Mouse (Mus musculus): ENCODE results near the gene Stau1. TPM values are rescaled to one million over a fixed set of nuclear protein-coding genes. Genes with fewer than 3 reads are reported as not detected.
A peak's percentile ranks its signal among the peaks of the same experiment; 100 is the strongest.

Gene Stau1
- polyA plus RNA-seq, 1 experiment from 2014 or later, result 34.9 TPM

- WGBS, result 86% methylated on average over 8 of the region's 8 CpGs
- H3K4me2 ChIP-seq (replicated peaks; ENCODE audit: low read depth), result no peak overlapping the region
- TF ChIP-seq CTCF (IDR thresholded peaks at IDR 0.05; ENCODE audit: low read depth) (no peak), EP300 (optimal IDR thresholded peaks at IDR 0.05) (no peak)
- no peak overlapping the region for H3K4me3 ChIP-seq (ENCODE audit: low read depth, low read length)
- no peaks in the 10 kb centered on the region for H3K9me3 ChIP-seq (ENCODE audit: control insufficient read depth, low read length)
- no peaks in the 10 kb centered on the region for H3K27me3 ChIP-seq (ENCODE audit: control insufficient read depth, insufficient read depth, low read length)
- peaks cover 17% of the 10 kb centered on the region for H3K36me3 ChIP-seq (ENCODE audit: control insufficient read depth, insufficient read depth, low read length)
- ATAC-seq (ENCODE audit: low FRiP score, low TSS enrichment) (no peak), DNase-seq (ENCODE audit: low spot score) (no peak)
- H3K27ac ChIP-seq (replicated peaks), result no peak overlapping the region
- H3K9ac ChIP-seq (ENCODE audit: low read length), result no peak overlapping the region
- no peaks in the 10 kb centered on the region for H3K4me1 ChIP-seq (replicated peaks; ENCODE audit: control insufficient read depth, insufficient read depth)
Measured at GRCm38 (mm10) chr2:166960648-166961330, 35.3 kb downstream of the Stau1 start.

- Histone ChIP-seq H3K27me3 (ENCODE audit: control insufficient read depth, insufficient read depth, low read length) (no peaks in the 10 kb centered on the region), H3K9ac (ENCODE audit: low read length) (no peak overlapping the region), H3K4me2 (replicated peaks; ENCODE audit: low read depth) (no peak overlapping the region), H3K4me3 (ENCODE audit: low read depth, low read length) (no peak overlapping the region), H3K36me3 (ENCODE audit: control insufficient read depth, insufficient read depth, low read length) (peaks cover 31% of the 10 kb centered on the region), H3K27ac (replicated peaks) (no peak overlapping the region), H3K4me1 (replicated peaks; ENCODE audit: control insufficient read depth, insufficient read depth) (no peaks in the 10 kb centered on the region), H3K9me3 (ENCODE audit: control insufficient read depth, low read length) (no peaks in the 10 kb centered on the region)
- peak; percentile 49 for DNase-seq (ENCODE audit: low spot score)
- TF ChIP-seq EP300 (optimal IDR thresholded peaks at IDR 0.05), result no peak
- TF ChIP-seq CTCF (IDR thresholded peaks at IDR 0.05; ENCODE audit: low read depth), result peak; percentile 75
- 53% methylated on average over 7 of the region's 7 CpGs for WGBS
- peak; percentile 46; the same call in 1 of the 2 replicates for ATAC-seq (ENCODE audit: low FRiP score, low TSS enrichment)
Measured at GRCm38 (mm10) chr2:166956805-166957204, 39.3 kb downstream of the Stau1 start.

GRCm38 (mm10) chr2:166952151-166952550 lies 43.9 kb downstream of the Stau1 start:
- DNase-seq (ENCODE audit: low spot score) (no peak), ATAC-seq (ENCODE audit: low FRiP score, low TSS enrichment) (no peak)
- H3K4me2 ChIP-seq (replicated peaks; ENCODE audit: low read depth), result no peak overlapping the region
- no peak overlapping the region for H3K27ac ChIP-seq (replicated peaks)
- TF ChIP-seq CTCF (IDR thresholded peaks at IDR 0.05; ENCODE audit: low read depth) (no peak), EP300 (optimal IDR thresholded peaks at IDR 0.05) (no peak)
- no peaks in the 10 kb centered on the region for H3K4me1 ChIP-seq (replicated peaks; ENCODE audit: control insufficient read depth, insufficient read depth)
- no peak overlapping the region for H3K9ac ChIP-seq (ENCODE audit: low read length)
- no peaks in the 10 kb centered on the region for H3K27me3 ChIP-seq (ENCODE audit: control insufficient read depth, insufficient read depth, low read length)
- H3K9me3 ChIP-seq (ENCODE audit: control insufficient read depth, low read length), result no peaks in the 10 kb centered on the region
- H3K36me3 ChIP-seq (ENCODE audit: control insufficient read depth, insufficient read depth, low read length), result peaks cover 47% of the 10 kb centered on the region
- 90% methylated on average over 6 of the region's 6 CpGs for WGBS
- no peak overlapping the region for H3K4me3 ChIP-seq (ENCODE audit: low read depth, low read length)

GRCm38 (mm10) chr2:166950853-166951648 lies 45.0 kb downstream of the Stau1 start:
- peaks cover 45% of the 10 kb centered on the region for H3K36me3 ChIP-seq (ENCODE audit: control insufficient read depth, insufficient read depth, low read length)
- no peaks in the 10 kb centered on the region for H3K9me3 ChIP-seq (ENCODE audit: control insufficient read depth, low read length)
- DNase-seq (ENCODE audit: low spot score), result peak; percentile 32
- no peak overlapping the region for H3K9ac ChIP-seq (ENCODE audit: low read length)
- no peak for ATAC-seq (ENCODE audit: low FRiP score, low TSS enrichment)
- TF ChIP-seq EP300 (optimal IDR thresholded peaks at IDR 0.05), result no peak
- TF ChIP-seq CTCF (IDR thresholded peaks at IDR 0.05; ENCODE audit: low read depth), result peak; percentile 30; the same call in 1 of the 2 replicates
- 69% methylated on average over 14 of the region's 14 CpGs for whole genome bisulfite sequencing
- H3K4me3 ChIP-seq (ENCODE audit: low read depth, low read length), result no peak overlapping the region
- no peak overlapping the region for H3K27ac ChIP-seq (replicated peaks)
- H3K4me2 ChIP-seq (replicated peaks; ENCODE audit: low read depth), result no peak overlapping the region
- no peaks in the 10 kb centered on the region for H3K4me1 ChIP-seq (replicated peaks; ENCODE audit: control insufficient read depth, insufficient read depth)
- H3K27me3 ChIP-seq (ENCODE audit: control insufficient read depth, insufficient read depth, low read length), result no peaks in the 10 kb centered on the region

GRCm38 (mm10) chr2:166948936-166949335 lies 47.2 kb downstream of the Stau1 start:
- no peak for TF ChIP-seq CTCF (IDR thresholded peaks at IDR 0.05; ENCODE audit: low read depth)
- no peak for TF ChIP-seq EP300 (optimal IDR thresholded peaks at IDR 0.05)
- WGBS, result 85% methylated on average over 10 of the region's 10 CpGs
- Histone ChIP-seq H3K9ac (ENCODE audit: low read length) (no peak overlapping the region), H3K27ac (replicated peaks) (no peak overlapping the region), H3K36me3 (ENCODE audit: control insufficient read depth, insufficient read depth, low read length) (peaks cover 44% of the 10 kb centered on the region), H3K4me1 (replicated peaks; ENCODE audit: control insufficient read depth, insufficient read depth) (no peaks in the 10 kb centered on the region), H3K4me3 (ENCODE audit: low read depth, low read length) (no peak overlapping the region), H3K9me3 (ENCODE audit: control insufficient read depth, low read length) (no peaks in the 10 kb centered on the region), H3K4me2 (replicated peaks; ENCODE audit: low read depth) (no peak overlapping the region), H3K27me3 (ENCODE audit: control insufficient read depth, insufficient read depth, low read length) (no peaks in the 10 kb centered on the region)
- DNase-seq (ENCODE audit: low spot score) (no peak), ATAC-seq (ENCODE audit: low FRiP score, low TSS enrichment) (no peak)

- ATAC-seq (ENCODE audit: low FRiP score, low TSS enrichment), result no peak
- TF ChIP-seq EP300 (optimal IDR thresholded peaks at IDR 0.05) (no peak), CTCF (IDR thresholded peaks at IDR 0.05; ENCODE audit: low read depth) (no peak)
Measured at GRCm38 (mm10) chr2:166948246-166948645, 47.9 kb downstream of the Stau1 start.

More at GRCm38 (mm10) chr2:166948246-166948645, 47.9 kb downstream of the Stau1 start:
- WGBS, result 60% methylated on average over 1 of the region's 1 CpGs
- no peaks in the 10 kb centered on the region for H3K27me3 ChIP-seq (ENCODE audit: control insufficient read depth, insufficient read depth, low read length)
- no peak overlapping the region for H3K9ac ChIP-seq (ENCODE audit: low read length)
- no peak for DNase-seq (ENCODE audit: low spot score)
- H3K9me3 ChIP-seq (ENCODE audit: control insufficient read depth, low read length), result no peaks in the 10 kb centered on the region
- no peak overlapping the region for H3K27ac ChIP-seq (replicated peaks)
- no peak overlapping the region for H3K4me2 ChIP-seq (replicated peaks; ENCODE audit: low read depth)
- H3K36me3 ChIP-seq (ENCODE audit: control insufficient read depth, insufficient read depth, low read length), result peaks cover 45% of the 10 kb centered on the region
- no peaks in the 10 kb centered on the region for H3K4me1 ChIP-seq (replicated peaks; ENCODE audit: control insufficient read depth, insufficient read depth)
- H3K4me3 ChIP-seq (ENCODE audit: low read depth, low read length), result no peak overlapping the region

Data from stomach, postnatal 0 days (tissue).